Mouse (Mus musculus): ENCODE measurements around the gene Gm21677. TPM values are rescaled to one million over a fixed set of nuclear protein-coding genes. Genes with fewer than 3 reads are reported as not detected.
"Not testable (repeated sequence)": the region's sequence is repeated elsewhere in the genome, so short reads cannot be mapped to it uniquely, and the experiment has no call there.

Gene Gm21677
- not detected in 2 replicates for polyA plus RNA-seq (2014; fragmentation: Nextera tagmentation; extraction: Ambion mirVana)

GRCm38 (mm10) chrY:3306349-3306748 is at the start of gene Gm21677:
TSS of gene Gm21677 (minus strand) at chrY:3306449.
- not testable (repeated sequence) for H3K27me3 ChIP-seq (replicated peaks; ENCODE audit: control insufficient read depth, insufficient read depth, low read length); H3K36me3 ChIP-seq (ENCODE audit: control insufficient read depth, insufficient read depth, low read length); H3K27ac ChIP-seq (ENCODE audit: low read depth, low read length); H3K9ac ChIP-seq (ENCODE audit: low read length); ATAC-seq; H3K4me3 ChIP-seq (ENCODE audit: low read depth, low read length); H3K4me2 ChIP-seq (ENCODE audit: low read length); H3K9me3 ChIP-seq (replicated peaks; ENCODE audit: control insufficient read depth, low read length); H3K4me1 ChIP-seq (ENCODE audit: control insufficient read depth, insufficient read depth, low read length); DNase-seq (ENCODE audit: low spot score)
- WGBS, result no CpG with 5 or more reads among the region's 9 CpGs

GRCm38 (mm10) chrY:3345229-3345628 is 39.0 kb upstream of the Gm21677 start, which contains the start of gene Gm21693:
TSS of gene Gm21693 (minus strand) at chrY:3345329.
- H3K4me3 ChIP-seq (ENCODE audit: low read depth, low read length); DNase-seq (ENCODE audit: low spot score); H3K27ac ChIP-seq (ENCODE audit: low read depth, low read length); ATAC-seq; H3K9ac ChIP-seq (ENCODE audit: low read length); H3K4me2 ChIP-seq (ENCODE audit: low read length); H3K9me3 ChIP-seq (replicated peaks; ENCODE audit: control insufficient read depth, low read length); H3K4me1 ChIP-seq (ENCODE audit: control insufficient read depth, insufficient read depth, low read length); H3K27me3 ChIP-seq (replicated peaks; ENCODE audit: control insufficient read depth, insufficient read depth, low read length); H3K36me3 ChIP-seq (ENCODE audit: control insufficient read depth, insufficient read depth, low read length): not testable (repeated sequence)
- no CpG with 5 or more reads among the region's 9 CpGs for WGBS

GRCm38 (mm10) chrY:3340661-3341060 is 34.4 kb upstream of the Gm21677 start:
- not testable (repeated sequence) for H3K4me3 ChIP-seq (ENCODE audit: low read depth, low read length); H3K27me3 ChIP-seq (replicated peaks; ENCODE audit: control insufficient read depth, insufficient read depth, low read length); H3K36me3 ChIP-seq (ENCODE audit: control insufficient read depth, insufficient read depth, low read length); DNase-seq (ENCODE audit: low spot score); H3K9me3 ChIP-seq (replicated peaks; ENCODE audit: control insufficient read depth, low read length); H3K27ac ChIP-seq (ENCODE audit: low read depth, low read length); ATAC-seq; H3K4me1 ChIP-seq (ENCODE audit: control insufficient read depth, insufficient read depth, low read length); H3K9ac ChIP-seq (ENCODE audit: low read length); H3K4me2 ChIP-seq (ENCODE audit: low read length)
- no CpG with 5 or more reads among the region's 11 CpGs for WGBS

Other genes with a start within 250 kb of the Gm21677 start
- not detected in 2 replicates for gene Gm21693, start 38.9 kb upstream of the Gm21677 start, polyA plus RNA-seq (2014; fragmentation: Nextera tagmentation; extraction: Ambion mirVana)
- gene Gm21704, start 103.7 kb upstream of the Gm21677 start, polyA plus RNA-seq (2014; fragmentation: Nextera tagmentation; extraction: Ambion mirVana), result not detected in 2 replicates
- gene Gm21708, start 103.7 kb upstream of the Gm21677 start, polyA plus RNA-seq (2014; fragmentation: Nextera tagmentation; extraction: Ambion mirVana), result not detected in 2 replicates